Mouse (Mus musculus): ENCODE data around the gene Pik3ap1.

GRCm38 (mm10) chr19:41233698-41234097, 151.2 kb downstream of the Pik3ap1 start:
- TF ChIP-seq GATA1 (IDR thresholded peaks at IDR 0.05; ENCODE audit: low read length) (no peak), TAL1 (IDR thresholded peaks at IDR 0.05; ENCODE audit: low read length) (no peak)

All from erythroblast, embryonic 14.5 days (primary cell).